Mouse (Mus musculus) hindbrain, postnatal 0 days (tissue): ENCODE data around the gene Fdxacb1. TPM values are rescaled to one million over a fixed set of nuclear protein-coding genes. Genes with fewer than 3 reads are reported as not detected.

Experiments used
- ATAC-seq: fragments of 200-750 bp; cut with Nextera tagmentation; 2 replicates; pipeline ENCODE4 v1.8.0; 2017; ENCODE audit warnings: mild to moderate bottlenecking, moderate TSS enrichment, moderate library complexity
- DNase-seq: peaks from one replicate; pipeline ENCODE4 v3.0.0-alpha.2; 2015; ENCODE audit warnings: low spot score
- H3K27ac ChIP-seq: fragments of 300-500 bp; sonication (generic); 2 replicates; pipeline ENCODE4 v1.5.1; 2014; ENCODE audit warnings: mild to moderate bottlenecking
- H3K27me3 ChIP-seq: fragments of 300-500 bp; sonication (generic); 2 replicates; pipeline ENCODE4 v1.6.1; 2014; ENCODE audit warnings: low read length, mixed read lengths; ENCODE audit not compliant: insufficient read depth
- H3K36me3 ChIP-seq: fragments of 300-500 bp; sonication (generic); 2 replicates; pipeline ENCODE4 v1.6.1; 2014; ENCODE audit warnings: low read length, mixed read lengths; ENCODE audit not compliant: insufficient read depth
- H3K4me1 ChIP-seq: fragments of 300-500 bp; sonication (generic); 2 replicates; pipeline ENCODE4 v1.6.1; 2014; ENCODE audit warnings: antibody characterized with exemption, low read length, mixed read lengths; ENCODE audit not compliant: insufficient read depth
- H3K4me2 ChIP-seq: fragments of 300-500 bp; sonication (generic); 2 replicates; pipeline ENCODE4 v1.6.1; 2014; ENCODE audit warnings: low read depth, mild to moderate bottlenecking, low read length, moderate library complexity, mixed read lengths
- H3K4me3 ChIP-seq: fragments of 300-500 bp; sonication (generic); 2 replicates; pipeline ENCODE4 v1.5.1; 2014; ENCODE audit warnings: low read length
- H3K9ac ChIP-seq: fragments of 300-500 bp; sonication (generic); replicated peaks from 2 replicates; pipeline ENCODE4 v1.6.1; 2014; ENCODE audit warnings: mild to moderate bottlenecking, low read length, moderate library complexity, mixed read lengths
- H3K9me3 ChIP-seq: fragments of 300-500 bp; sonication (generic); 2 replicates; pipeline ENCODE4 v1.6.1; 2016; ENCODE audit warnings: low read length, mixed read lengths
- CTCF ChIP-seq: IDR thresholded peaks from 2 replicates; pipeline ENCODE4 v1.5.1; 2016; ENCODE audit warnings: antibody characterized with exemption, control low read depth, low read depth
- WGBS: fragments of 180-500 bp; shearing (Covaris S2); extraction: QIAGEN DNeasy Blood & Tissue Kit; methylation state at CpG from one replicate; pipeline ENCODE4 v1.1.7; 2014; 5-methylcytosine and 5-hydroxymethylcytosine counted together
- polyA plus RNA-seq: library from polyadenylated mRNA; unstranded; fragments of >200 nt; fragmentation: Nextera tagmentation; extraction: Ambion mirVana; gene quantifications from 2 replicates; pipeline ENCODE4 v1.2.1, GENCODE M21; 2015
- total RNA-seq: library from RNA; depleted of rRNA; stranded (reverse); fragments of >200 nt; gene quantifications from 2 replicates; pipeline ENCODE4 v1.2.3, GENCODE M21; 2014; rRNA removed

Gene Fdxacb1
- 8.9 and 11.7 TPM in 2 replicates for total RNA-seq
- polyA plus RNA-seq = 9.6 and 12.0 TPM in 2 replicates

DNA sequence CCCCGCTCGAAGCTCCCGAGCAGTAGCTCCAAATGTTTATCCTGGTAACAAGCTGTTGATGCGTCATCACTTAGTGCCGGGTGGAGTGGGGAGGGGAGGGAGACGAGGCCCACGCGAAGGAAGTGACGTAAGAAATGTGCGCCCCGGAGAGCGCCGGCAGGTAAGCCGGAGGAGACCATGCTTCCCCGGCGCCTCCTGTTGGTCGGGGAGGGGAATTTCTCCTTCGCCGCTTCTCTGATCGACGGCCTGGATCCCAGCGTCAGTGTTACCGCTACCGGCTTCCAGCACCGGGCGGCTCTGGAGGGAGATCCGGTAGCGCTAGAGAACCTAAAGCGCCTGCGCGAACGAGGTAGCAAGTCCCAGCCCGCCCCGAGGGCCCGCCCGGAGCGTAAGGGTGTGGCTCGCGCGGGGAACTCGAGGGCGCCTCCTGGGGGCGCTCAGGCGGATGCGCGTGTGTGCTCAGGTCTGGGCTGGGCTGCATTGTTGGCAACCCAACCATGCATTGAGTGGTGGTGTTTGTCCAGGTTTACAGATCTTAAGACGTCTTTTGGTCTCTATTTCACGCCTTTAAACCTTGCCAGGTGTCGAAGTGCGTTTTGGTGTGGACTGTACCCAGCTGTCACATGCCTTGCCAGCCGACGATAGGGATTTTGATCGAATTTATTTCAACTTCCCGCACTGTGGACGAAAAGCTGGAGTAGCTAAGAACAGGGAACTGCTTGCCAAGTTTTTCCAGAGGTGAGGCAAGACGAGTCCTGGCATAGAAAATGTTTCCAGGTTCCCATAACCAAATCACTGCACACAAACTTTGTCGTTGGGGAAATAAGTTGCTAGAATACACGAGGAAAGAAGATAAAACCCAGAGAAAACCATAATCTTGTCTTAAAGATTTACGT, at the start of gene Fdxacb1:
TSS of gene Fdxacb1 (plus strand) at position 130 of the 896 bp plus-strand sequence.
- peaks cover 5% of the 10 kb centered on the region; the same call in 1 of the 2 replicates for H3K36me3 ChIP-seq
- H3K9me3 ChIP-seq = no peaks in the 10 kb centered on the region
- H3K27me3 ChIP-seq = no peaks in the 10 kb centered on the region
- H3K9ac ChIP-seq = peak within 1 kb of the TSS; percentile 59
- WGBS = 4% methylated on average over 58 of the region's 59 CpGs
- H3K4me2 ChIP-seq = peak within 1 kb of the TSS; percentile 92
- TF ChIP-seq CTCF = peak; percentile 83
- ATAC-seq (peak; percentile 96), DNase-seq (peak; percentile 99)
- H3K27ac ChIP-seq = peak within 1 kb of the TSS; percentile 88
- H3K4me1 ChIP-seq = peaks cover 7% of the 10 kb centered on the region; the same call in 1 of the 2 replicates
- H3K4me3 ChIP-seq = peak within 1 kb of the TSS; percentile 51

DNA sequence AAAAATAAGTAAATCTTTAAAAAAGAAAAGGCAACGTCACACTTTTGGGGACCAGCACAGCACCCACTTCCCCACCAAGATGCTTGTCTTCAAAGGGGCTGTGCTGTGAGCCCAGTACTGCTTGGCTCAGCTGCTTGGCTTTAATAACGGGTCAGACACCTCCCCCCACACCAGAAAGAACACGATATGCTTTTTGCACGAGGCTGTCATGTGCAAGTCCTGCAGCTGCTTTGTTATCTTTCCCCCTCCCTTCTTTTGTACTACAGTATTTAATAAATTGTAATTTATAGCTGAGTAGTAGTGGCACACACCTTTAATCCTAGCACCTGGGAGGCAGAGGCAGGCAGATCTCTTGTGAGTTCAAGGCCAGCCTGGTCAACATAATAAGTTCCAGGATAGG, 49.2 kb upstream of the Fdxacb1 start:
- Histone ChIP-seq H3K4me3 (no peak overlapping the region), H3K27me3 (no peaks in the 10 kb centered on the region), H3K36me3 (no peaks in the 10 kb centered on the region), H3K27ac (no peak overlapping the region), H3K9me3 (no peaks in the 10 kb centered on the region), H3K4me2 (no peak overlapping the region), H3K4me1 (peaks cover 12% of the 10 kb centered on the region; the same call in 1 of the 2 replicates), H3K9ac (no peak overlapping the region)
- TF ChIP-seq CTCF = no peak
- WGBS = 80% methylated on average over 4 of the region's 4 CpGs
- ATAC-seq = no peak
- no peak for DNase-seq

DNA sequence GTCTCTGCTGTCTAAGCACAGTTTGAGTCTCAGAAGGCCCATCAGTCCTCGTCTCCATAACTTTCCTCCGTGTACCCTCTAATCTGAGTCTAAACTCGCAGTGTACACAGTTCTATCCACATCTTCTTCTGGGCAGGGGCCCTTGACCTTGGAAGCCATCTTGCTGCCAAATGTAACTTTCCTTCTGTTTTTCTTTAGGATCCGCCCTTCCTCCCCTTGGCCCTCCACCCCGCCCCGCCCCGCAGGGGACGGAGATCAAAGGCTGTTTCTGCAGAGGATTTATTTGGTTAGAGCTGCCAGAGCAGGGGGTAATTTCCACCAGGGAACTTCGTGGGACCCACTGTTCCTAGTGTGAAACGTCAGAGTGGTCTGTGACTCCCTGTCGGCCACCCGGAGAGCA, 47.0 kb upstream of the Fdxacb1 start:
- Histone ChIP-seq H3K9ac (no peak overlapping the region), H3K27me3 (no peaks in the 10 kb centered on the region), H3K4me1 (peaks cover 21% of the 10 kb centered on the region), H3K4me2 (no peak overlapping the region), H3K36me3 (no peaks in the 10 kb centered on the region), H3K9me3 (no peaks in the 10 kb centered on the region), H3K27ac (no peak overlapping the region), H3K4me3 (no peak overlapping the region)
- WGBS = 33% methylated on average over 12 of the region's 12 CpGs
- TF ChIP-seq CTCF = no peak
- DNase-seq = no peak
- ATAC-seq = no peak

DNA sequence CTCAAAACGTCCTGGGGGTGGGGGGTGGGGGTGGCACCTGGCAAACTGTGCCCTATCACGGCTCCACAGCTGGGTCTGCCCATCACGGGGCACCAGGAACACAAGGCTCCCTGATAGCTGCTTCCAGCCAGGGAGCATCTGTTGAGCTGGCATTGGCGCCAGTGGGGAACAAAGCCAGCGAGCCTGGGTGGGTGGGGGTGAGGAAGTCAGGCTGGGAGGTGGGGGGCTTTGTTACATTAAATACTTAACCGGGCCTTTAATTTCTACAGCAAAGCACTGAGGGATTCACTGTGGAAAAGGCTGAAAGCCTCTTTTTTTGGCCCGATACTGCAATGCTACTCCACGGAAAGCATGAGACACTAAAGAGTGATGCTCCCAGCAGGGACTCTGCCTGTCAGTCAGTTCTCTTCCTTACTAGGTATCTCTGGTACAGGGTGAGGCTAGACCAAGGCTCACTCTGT, 45.6 kb upstream of the Fdxacb1 start:
- H3K9ac ChIP-seq = no peak overlapping the region
- ATAC-seq = peak; percentile 42
- peak; percentile 66 for DNase-seq
- H3K27ac ChIP-seq = peak overlapping the region; percentile 75; the same call in 1 of the 2 replicates
- no peak for TF ChIP-seq CTCF
- H3K36me3 ChIP-seq = no peaks in the 10 kb centered on the region
- H3K4me2 ChIP-seq = peak overlapping the region; percentile 46
- H3K4me1 ChIP-seq = peaks cover 22% of the 10 kb centered on the region
- no peaks in the 10 kb centered on the region for H3K9me3 ChIP-seq
- H3K4me3 ChIP-seq = no peak overlapping the region
- 13% methylated on average over 8 of the region's 8 CpGs for WGBS
- no peaks in the 10 kb centered on the region for H3K27me3 ChIP-seq

DNA sequence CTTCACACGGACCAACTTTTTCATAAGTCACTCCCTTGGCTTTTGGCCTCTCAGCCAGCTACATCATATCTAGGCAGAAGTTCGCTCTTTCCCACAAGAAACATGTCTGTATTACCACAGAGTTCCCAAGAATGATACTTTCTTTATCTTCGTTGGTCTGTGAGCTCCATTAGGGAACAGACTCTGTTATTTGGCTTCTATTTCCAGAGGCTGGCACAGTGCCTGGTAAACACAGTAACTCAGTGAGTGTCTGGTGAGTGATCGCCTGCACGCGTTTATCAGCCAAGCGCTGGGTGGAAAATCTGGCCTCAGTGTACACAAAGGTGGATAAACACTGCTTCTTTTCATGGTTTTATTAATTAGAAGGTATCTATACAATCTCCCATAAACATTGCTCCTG, 44.6 kb upstream of the Fdxacb1 start:
- Histone ChIP-seq H3K36me3 (no peaks in the 10 kb centered on the region), H3K9me3 (no peaks in the 10 kb centered on the region), H3K27ac (peak overlapping the region; percentile 75), H3K4me2 (peak overlapping the region; percentile 46), H3K4me1 (peaks cover 22% of the 10 kb centered on the region), H3K9ac (no peak overlapping the region), H3K27me3 (no peaks in the 10 kb centered on the region), H3K4me3 (peak overlapping the region; percentile 16)
- WGBS = 21% methylated on average over 7 of the region's 7 CpGs
- no peak for ATAC-seq
- no peak for TF ChIP-seq CTCF
- peak; percentile 86 for DNase-seq

DNA sequence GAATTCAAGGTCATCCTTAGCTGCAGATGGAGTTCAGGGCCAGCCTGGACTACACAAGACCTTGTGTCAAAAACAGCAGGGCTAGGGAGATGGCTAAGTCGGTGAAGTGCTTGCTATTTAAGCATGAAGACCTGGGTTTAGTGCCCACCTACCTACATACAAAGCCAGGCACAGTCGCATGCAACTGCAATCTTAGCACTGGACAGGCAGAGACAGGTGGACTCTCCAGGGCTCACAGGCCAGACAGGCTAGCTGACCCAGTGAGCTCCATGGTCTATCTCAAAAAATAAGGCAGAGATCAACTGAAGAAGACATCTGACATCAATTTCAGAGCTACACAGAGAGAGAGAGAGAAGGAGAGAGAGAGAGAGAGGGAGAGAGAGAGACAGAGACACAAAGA, 43.9 kb upstream of the Fdxacb1 start:
- ATAC-seq (no peak), DNase-seq (no peak)
- no peak overlapping the region for H3K4me2 ChIP-seq
- no peaks in the 10 kb centered on the region for H3K36me3 ChIP-seq
- no peak for TF ChIP-seq CTCF
- no peaks in the 10 kb centered on the region for H3K27me3 ChIP-seq
- H3K9me3 ChIP-seq = no peaks in the 10 kb centered on the region
- no peak overlapping the region for H3K4me3 ChIP-seq
- peaks cover 22% of the 10 kb centered on the region for H3K4me1 ChIP-seq
- 55% methylated on average over 2 of the region's 2 CpGs for WGBS
- H3K9ac ChIP-seq = no peak overlapping the region
- H3K27ac ChIP-seq = peak overlapping the region; percentile 58; the same call in 1 of the 2 replicates
